8 mouse cellular contexts compared by ENCODE assay signal in the genomic region with DNA sequence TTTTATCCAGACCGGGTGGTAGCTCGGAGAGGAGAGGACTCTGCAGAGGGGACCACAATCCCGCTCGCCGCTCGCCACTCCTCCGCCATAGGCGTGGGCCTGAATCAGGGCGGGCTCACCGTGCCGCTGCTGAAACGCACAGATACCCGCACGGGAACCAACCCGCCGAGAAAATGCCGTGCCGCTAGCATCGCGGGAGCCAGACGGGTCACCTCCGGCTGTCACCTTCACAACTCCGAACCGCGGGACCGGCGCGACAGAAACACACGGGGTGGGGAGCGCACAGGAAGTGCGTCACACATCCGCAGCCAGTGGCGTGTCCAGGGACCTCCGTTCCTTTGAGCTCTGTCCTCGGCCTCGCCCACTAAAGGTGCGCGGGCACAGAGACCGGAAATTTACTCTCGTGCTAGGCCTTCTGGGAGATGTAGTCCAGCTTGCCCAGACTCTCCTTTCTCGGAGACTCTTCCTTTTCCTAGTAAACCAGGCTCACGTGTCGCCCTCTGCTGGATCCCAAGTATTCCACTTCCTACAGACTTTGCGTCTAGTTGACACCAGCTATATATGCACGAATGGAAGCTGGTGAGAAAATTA. TPM values are rescaled to one million over a fixed set of nuclear protein-coding genes. Genes with fewer than 3 reads are reported as not detected.
DNase-seq lines count a peak whose midpoint lies in the region; ATAC-seq and TF ChIP-seq lines count a peak whose summit lies in the region.

A gene (minus strand): TSS at position 375 of the 591 bp plus-strand sequence.

- peak within 1 kb of the TSS; percentile 96 for H3K4me3 ChIP-seq in ES-Bruce4 (ENCODE audit: low read depth, low read length)
- H3K4me3 ChIP-seq in forebrain, embryonic 13.5 days = peak within 1 kb of the TSS; percentile 80
- H3K4me3 ChIP-seq in liver, postnatal 0 days (ENCODE audit: low read depth, low read length) = peak within 1 kb of the TSS; percentile 84
- peak within 1 kb of the TSS; percentile 69 for H3K4me3 ChIP-seq in neural tube, embryonic 14.5 days (ENCODE audit: low read depth, low read length)

- peak within 1 kb of the TSS; percentile 79 for H3K4me2 ChIP-seq in forebrain, embryonic 13.5 days
- H3K4me2 ChIP-seq in liver, postnatal 0 days (ENCODE audit: low read depth, low read length) = peak within 1 kb of the TSS; percentile 79
- H3K4me2 ChIP-seq in neural tube, embryonic 14.5 days (ENCODE audit: low read depth, low read length) = peak within 1 kb of the TSS; percentile 51

- no peak for TF ChIP-seq POLR2A in ES-Bruce4 (IDR thresholded peaks at IDR 0.05; ENCODE audit: insufficient read depth, low read length)

- DNase-seq in heart, postnatal 10 days = peak; percentile 98
- peak; percentile 99 for DNase-seq in large intestine, adult 2 months (ENCODE audit: low read depth, low spot score)
- peak; percentile 96 for DNase-seq in liver, postnatal 0 days
- DNase-seq in testis, postnatal 10 days (ENCODE audit: low spot score) = peak; percentile 95

- no peak within 1 kb of the TSS for H3K27ac ChIP-seq in ES-Bruce4 (ENCODE audit: insufficient read depth, low read length)
- peak within 1 kb of the TSS; percentile 48 for H3K27ac ChIP-seq in forebrain, embryonic 13.5 days
- H3K27ac ChIP-seq in liver, postnatal 0 days (ENCODE audit: low read depth) = peak within 1 kb of the TSS; percentile 76
- H3K27ac ChIP-seq in neural tube, embryonic 14.5 days (ENCODE audit: low read depth, low read length) = peak within 1 kb of the TSS; percentile 73

- peak; percentile 97 for ATAC-seq in cerebellum, adult (ENCODE audit: insufficient number of reproducible peaks, low FRiP score, low TSS enrichment)
- ATAC-seq in forebrain, embryonic 13.5 days = peak; percentile 100
- ATAC-seq in liver, postnatal 0 days = peak; percentile 99
- peak; percentile 99 for ATAC-seq in neural tube, embryonic 14.5 days (ENCODE audit: low read depth)

- peak within 1 kb of the TSS; percentile 57 for H3K9ac ChIP-seq in ES-Bruce4 (ENCODE audit: low read depth, poor library complexity, severe bottlenecking)
- peak within 1 kb of the TSS; percentile 80 for H3K9ac ChIP-seq in forebrain, embryonic 13.5 days
- H3K9ac ChIP-seq in liver, postnatal 0 days (replicated peaks) = peak within 1 kb of the TSS; percentile 90
- H3K9ac ChIP-seq in neural tube, embryonic 14.5 days (replicated peaks; ENCODE audit: low read depth, low read length) = peak within 1 kb of the TSS; percentile 59

- H3K4me1 ChIP-seq in ES-Bruce4 (ENCODE audit: control insufficient read depth, insufficient read depth, low read length) = no peaks in the 10 kb centered on the region
- H3K4me1 ChIP-seq in forebrain, embryonic 13.5 days = peaks cover 13% of the 10 kb centered on the region
- H3K4me1 ChIP-seq in liver, postnatal 0 days (ENCODE audit: insufficient read depth) = peaks cover 6% of the 10 kb centered on the region
- H3K4me1 ChIP-seq in neural tube, embryonic 14.5 days (ENCODE audit: control insufficient read depth, insufficient read depth, low read length) = peaks cover 11% of the 10 kb centered on the region

- TF ChIP-seq EP300 in ES-Bruce4 (IDR thresholded peaks at IDR 0.05; ENCODE audit: insufficient read depth, low read depth, low read length) = no peak
- 0 out of 2 replicates have a peak, but pooled peaks have one; percentile 59 for TF ChIP-seq EP300 in liver, postnatal 0 days (IDR thresholded peaks at IDR 0.05; ENCODE audit: low read depth)

- peaks cover 8% of the 10 kb centered on the region; the same call in 1 of the 2 replicates for H3K36me3 ChIP-seq in ES-Bruce4 (ENCODE audit: control insufficient read depth, insufficient read depth, low read length, poor library complexity, severe bottlenecking)
- H3K36me3 ChIP-seq in forebrain, embryonic 13.5 days (ENCODE audit: poor library complexity, severe bottlenecking) = peaks cover 30% of the 10 kb centered on the region
- peaks cover 29% of the 10 kb centered on the region for H3K36me3 ChIP-seq in liver, postnatal 0 days (replicated peaks; ENCODE audit: insufficient read depth, low read length)
- H3K36me3 ChIP-seq in neural tube, embryonic 14.5 days (ENCODE audit: control insufficient read depth, insufficient read depth, low read length) = peaks cover 21% of the 10 kb centered on the region

- WGBS in forebrain, embryonic 13.5 days = under 1% methylated on average over 45 of the region's 45 CpGs
- under 1% methylated on average over 45 of the region's 45 CpGs for WGBS in large intestine, adult 2 months
- 0% methylated on average over 40 of the region's 45 CpGs for WGBS in liver, postnatal 0 days (ENCODE audit: insufficient replicate concordance)
- WGBS in neural tube, embryonic 14.5 days = 0% methylated on average over 45 of the region's 45 CpGs

- no peaks in the 10 kb centered on the region for H3K27me3 ChIP-seq in ES-Bruce4 (ENCODE audit: control insufficient read depth, insufficient read depth, low read length, poor library complexity, severe bottlenecking)
- H3K27me3 ChIP-seq in forebrain, embryonic 13.5 days = no peaks in the 10 kb centered on the region
- no peaks in the 10 kb centered on the region for H3K27me3 ChIP-seq in liver, postnatal 0 days (ENCODE audit: insufficient read depth, low read length)
- H3K27me3 ChIP-seq in neural tube, embryonic 14.5 days (ENCODE audit: control insufficient read depth, insufficient read depth, low read length) = no peaks in the 10 kb centered on the region

- H3K9me3 ChIP-seq in ES-Bruce4 (replicated peaks; ENCODE audit: control insufficient read depth, insufficient read depth, low read length, poor library complexity, severe bottlenecking) = no peaks in the 10 kb centered on the region
- no peaks in the 10 kb centered on the region for H3K9me3 ChIP-seq in forebrain, embryonic 13.5 days (replicated peaks)
- no peaks in the 10 kb centered on the region for H3K9me3 ChIP-seq in liver, postnatal 0 days (ENCODE audit: low read length)
- H3K9me3 ChIP-seq in neural tube, embryonic 14.5 days (ENCODE audit: control insufficient read depth, low read length) = no peaks in the 10 kb centered on the region

- intact Hi-C loops in heart, postnatal 10 days (cut with DNase I) = loop anchor here (1.0 kb wide), 1 partner anchor 66 kb away; no protein-coding TSS in a partner anchor

- TF ChIP-seq CTCF in ES-Bruce4 (IDR thresholded peaks at IDR 0.05; ENCODE audit: low read depth, low read length) = peak; percentile 62
- TF ChIP-seq CTCF in liver, postnatal 0 days (IDR thresholded peaks at IDR 0.05; ENCODE audit: low read depth) = peak; percentile 92

RNA-seq across cellular contexts. Expression of the gene that starts here (rescaled TPM):
- polyA plus RNA-seq in ES-Bruce4 (2011; ENCODE audit: insufficient read depth, insufficient read length, low read depth, missing spikeins) = 77.9 and 89.6 TPM in 2 replicates
- 202 and 216 TPM in 2 replicates for polyA plus RNA-seq in forebrain, embryonic 13.5 days (2015; fragmentation: Nextera tagmentation; extraction: Ambion mirVana)
- 100 to 1,000 TPM; 960 to 987 TPM for total RNA-seq in heart, postnatal 10 days (2021)
- polyA plus RNA-seq in large intestine, adult 2 months (2012; rRNA removed) = 152 and 205 TPM in 2 replicates
- polyA plus RNA-seq in liver, postnatal 0 days (2015; fragmentation: Nextera tagmentation; extraction: Ambion mirVana) = 171 and 172 TPM in 2 replicates
- 241 and 262 TPM in 2 replicates for polyA plus RNA-seq in neural tube, embryonic 14.5 days (2014; fragmentation: Nextera tagmentation; extraction: Ambion mirVana)
